Comparison of ENCODE assay signal across 8 mouse cellular contexts in the genomic region with DNA sequence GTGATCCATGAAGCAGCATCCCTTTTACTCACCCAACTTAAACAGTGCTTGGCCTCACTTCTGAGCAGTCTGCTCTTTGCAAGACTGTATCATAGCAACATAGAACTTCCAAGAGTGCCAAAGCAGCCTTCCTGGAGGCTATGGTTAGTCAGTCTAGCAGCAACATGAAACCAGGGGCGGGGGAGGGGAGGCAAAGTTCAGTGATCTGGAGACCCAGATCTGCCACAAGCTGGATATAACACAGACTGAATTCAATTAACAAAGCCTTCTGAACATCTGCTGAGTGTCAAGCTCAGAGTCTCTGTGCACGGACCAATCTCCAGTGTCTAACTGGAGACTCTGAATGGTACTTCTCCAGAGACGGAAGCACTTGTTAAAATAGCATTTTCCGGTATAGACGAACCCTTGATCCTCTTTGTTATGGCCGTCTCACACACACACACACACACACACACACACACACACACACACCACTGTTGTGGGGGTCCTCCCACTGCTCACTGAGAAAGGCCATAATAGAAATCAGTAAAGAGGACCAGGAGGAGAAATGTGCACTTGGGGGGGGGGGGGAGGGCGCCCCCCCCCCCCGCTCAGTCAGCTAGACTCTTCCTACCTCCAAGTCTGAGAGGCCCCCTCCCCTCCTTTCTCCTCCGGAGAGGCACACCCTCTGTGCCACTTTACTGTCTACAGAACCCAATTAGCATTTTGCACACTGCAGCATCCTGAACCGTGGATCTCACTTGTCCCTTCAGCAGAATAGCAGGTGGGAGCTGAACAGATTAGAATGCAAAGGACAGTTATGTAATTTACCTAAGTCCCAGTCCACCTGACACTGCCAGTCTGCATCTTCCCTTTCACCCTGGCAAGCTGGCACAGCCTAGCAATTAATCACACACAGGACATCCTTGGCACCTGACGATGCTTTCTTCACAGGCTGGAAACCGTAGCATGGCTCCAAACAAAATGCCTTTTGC.
DNase-seq lines count a peak whose midpoint lies in the region; ATAC-seq and TF ChIP-seq lines count a peak whose summit lies in the region.

No protein-coding gene starts in this region.

- no peaks in the 10 kb centered on the region for H3K79me2 ChIP-seq in myocyte (ENCODE audit: control insufficient read depth, insufficient read depth)

- no peaks in the 10 kb centered on the region for H3K27me3 ChIP-seq in lung, embryonic 14.5 days (ENCODE audit: insufficient read depth, low read length)
- no peaks in the 10 kb centered on the region for H3K27me3 ChIP-seq in intestine, embryonic 15.5 days (replicated peaks)
- H3K27me3 ChIP-seq in myocyte (ENCODE audit: control insufficient read depth, insufficient read depth, insufficient read length), result peaks cover 5% of the 10 kb centered on the region
- no peaks in the 10 kb centered on the region for H3K27me3 ChIP-seq in heart, embryonic 10.5 days (ENCODE audit: insufficient read depth, poor library complexity, severe bottlenecking)

- H3K4me1 ChIP-seq in lung, embryonic 14.5 days (ENCODE audit: insufficient read depth), result no peaks in the 10 kb centered on the region
- no peaks in the 10 kb centered on the region for H3K4me1 ChIP-seq in intestine, embryonic 15.5 days (replicated peaks)
- H3K4me1 ChIP-seq in heart, embryonic 10.5 days, result peaks cover 18% of the 10 kb centered on the region

- TF ChIP-seq POLR2A in myocyte (IDR thresholded peaks at IDR 0.05; ENCODE audit: insufficient read length, low read depth), result no peak

- WGBS in lung, embryonic 14.5 days, result 34% methylated on average over 10 of the region's 12 CpGs
- WGBS in intestine, embryonic 15.5 days, result 35% methylated on average over 11 of the region's 12 CpGs
- WGBS in heart, embryonic 10.5 days, result 43% methylated on average over 11 of the region's 12 CpGs

- no peak overlapping the region for H3K4me3 ChIP-seq in lung, embryonic 14.5 days (ENCODE audit: low read depth, low read length)
- H3K4me3 ChIP-seq in intestine, embryonic 15.5 days (replicated peaks), result no peak overlapping the region
- H3K4me3 ChIP-seq in myocyte, result no peak overlapping the region
- H3K4me3 ChIP-seq in heart, embryonic 10.5 days, result no peak overlapping the region

- TF ChIP-seq CTCF in lung, embryonic 14.5 days (IDR thresholded peaks at IDR 0.05; ENCODE audit: low read depth), result no peak

- no peak overlapping the region for H3K4me2 ChIP-seq in lung, embryonic 14.5 days
- H3K4me2 ChIP-seq in intestine, embryonic 15.5 days (replicated peaks), result no peak overlapping the region
- peak overlapping the region; percentile 31 for H3K4me2 ChIP-seq in myocyte (ENCODE audit: low read depth)

- H3ac ChIP-seq in myocyte (ENCODE audit: control insufficient read depth, insufficient read length), result no peak overlapping the region

- no peak overlapping the region for H3K9ac ChIP-seq in lung, embryonic 14.5 days
- H3K9ac ChIP-seq in intestine, embryonic 15.5 days, result no peak overlapping the region

- DNase-seq in lung, embryonic 14.5 days, result peak; percentile 31
- no peak for DNase-seq in lung, postnatal 25 days (ENCODE audit: low spot score)
- peak; percentile 68 for DNase-seq in embryo, embryonic 9.5 days (ENCODE audit: extremely low spot score)
- DNase-seq in heart, embryonic 10.5 days (ENCODE audit: low spot score), result no peak
- no peak for DNase-seq in heart, adult 11 months
- no peak for DNase-seq in layer of hippocampus, adult 9-10 months (ENCODE audit: low spot score)

- H3K27ac ChIP-seq in lung, embryonic 14.5 days (ENCODE audit: low read depth), result no peak overlapping the region
- H3K27ac ChIP-seq in intestine, embryonic 15.5 days, result no peak overlapping the region
- no peak overlapping the region for H3K27ac ChIP-seq in heart, embryonic 10.5 days

- no peaks in the 10 kb centered on the region for H3K36me3 ChIP-seq in lung, embryonic 14.5 days (ENCODE audit: insufficient read depth)
- H3K36me3 ChIP-seq in intestine, embryonic 15.5 days, result no peaks in the 10 kb centered on the region
- no peaks in the 10 kb centered on the region for H3K36me3 ChIP-seq in myocyte (ENCODE audit: control insufficient read depth, insufficient read depth)
- no peaks in the 10 kb centered on the region for H3K36me3 ChIP-seq in heart, embryonic 10.5 days

- ATAC-seq in lung, embryonic 14.5 days (ENCODE audit: insufficient read depth), result peak; percentile 63; the same call in 1 of the 2 replicates
- peak; percentile 73 for ATAC-seq in intestine, embryonic 15.5 days

- no peaks in the 10 kb centered on the region for H3K9me3 ChIP-seq in lung, embryonic 14.5 days (ENCODE audit: low read depth, low read length)
- H3K9me3 ChIP-seq in intestine, embryonic 15.5 days, result no peaks in the 10 kb centered on the region
- no peaks in the 10 kb centered on the region for H3K9me3 ChIP-seq in heart, embryonic 10.5 days

TF ChIP-seq in myocyte, 11 proteins besides CTCF, POLR2A, EP300 and RAD21:
- TF ChIP-seq E2F4 (IDR thresholded peaks at IDR 0.05; ENCODE audit: insufficient read depth) (no peak), REST (IDR thresholded peaks at IDR 0.05; ENCODE audit: insufficient read depth, insufficient read length) (no peak), SRF (IDR thresholded peaks at IDR 0.05; ENCODE audit: control insufficient read depth, insufficient read length, low read depth) (no peak), MYOG (IDR thresholded peaks at IDR 0.05; ENCODE audit: control insufficient read depth in 1 of 3, insufficient read depth in 1 of 3, insufficient read length in 2 of 3, low read depth in 2 of 3) (no peak), MAX (IDR thresholded peaks at IDR 0.05; ENCODE audit: low read depth) (no peak), CEBPB (IDR thresholded peaks at IDR 0.05; ENCODE audit: insufficient read depth, poor library complexity, severe bottlenecking) (no peak), USF1 (IDR thresholded peaks at IDR 0.05; ENCODE audit: low read depth) (no peak), TCF3 (IDR thresholded peaks at IDR 0.05; ENCODE audit: insufficient read length, low read depth) (no peak)

Comparison
In these comparisons a context has a peak if more than half of its experiments do, and no peak if none do; other contexts are left out.
1. DNase-seq: peak in lung, embryonic 14.5 days (single experiment) and embryo, embryonic 9.5 days (single experiment); none in lung, postnatal 25 days (single experiment), heart, embryonic 10.5 days (single experiment), heart, adult 11 months (single experiment) and layer of hippocampus, adult 9-10 months (single experiment).